Mouse (Mus musculus): ENCODE results near the gene Atp1a1.

Atp1a1 gene

GRCm38 (mm10) chr3:101593266-101593651 lies 11.2 kb downstream of the Atp1a1 start:
- no peak for DNase-seq (ENCODE audit: low spot score)

GRCm38 (mm10) chr3:101592281-101593265 lies 11.9 kb downstream of the Atp1a1 start:
- DNase-seq (ENCODE audit: low spot score) = no peak

GRCm38 (mm10) chr3:101590380-101590779 lies 14.1 kb downstream of the Atp1a1 start:
- no peak for DNase-seq (ENCODE audit: low spot score)

- no peak for DNase-seq (ENCODE audit: low spot score)
These were observed 16.2 kb downstream of the Atp1a1 start for GRCm38 (mm10) chr3:101588299-101588698.

GRCm38 (mm10) chr3:101586794-101587193 lies 17.7 kb downstream of the Atp1a1 start:
- DNase-seq (ENCODE audit: low spot score) = no peak

GRCm38 (mm10) chr3:101578072-101578471 lies 26.4 kb downstream of the Atp1a1 start:
- DNase-seq (ENCODE audit: low spot score) = no peak

GRCm38 (mm10) chr3:101577361-101577760 lies 27.1 kb downstream of the Atp1a1 start:
- DNase-seq (ENCODE audit: low spot score) = peak; percentile 78

- DNase-seq (ENCODE audit: low spot score) = no peak
These were observed 28.9 kb downstream of the Atp1a1 start for GRCm38 (mm10) chr3:101575527-101576085.

- no peak for DNase-seq (ENCODE audit: low spot score)
These were observed 29.9 kb downstream of the Atp1a1 start for GRCm38 (mm10) chr3:101574463-101575193.

GRCm38 (mm10) chr3:101572991-101573390 lies 31.5 kb downstream of the Atp1a1 start:
- no peak for DNase-seq (ENCODE audit: low spot score)

- peak; percentile 20 for DNase-seq (ENCODE audit: low spot score)
These were observed 32.3 kb downstream of the Atp1a1 start for GRCm38 (mm10) chr3:101572174-101572626.

GRCm38 (mm10) chr3:101571515-101572130 lies 32.9 kb downstream of the Atp1a1 start:
- no peak for DNase-seq (ENCODE audit: low spot score)

- no peak for DNase-seq (ENCODE audit: low spot score)
These were observed 33.6 kb downstream of the Atp1a1 start for GRCm38 (mm10) chr3:101570747-101571514.

- DNase-seq (ENCODE audit: low spot score) = no peak
These were observed 34.2 kb downstream of the Atp1a1 start for GRCm38 (mm10) chr3:101570246-101570645.

GRCm38 (mm10) chr3:101568627-101569026 lies 35.9 kb downstream of the Atp1a1 start:
- peak; percentile 76 for DNase-seq (ENCODE audit: low spot score)

- no peak for DNase-seq (ENCODE audit: low spot score)
These were observed 40.5 kb downstream of the Atp1a1 start for GRCm38 (mm10) chr3:101564011-101564410.

- no peak for DNase-seq (ENCODE audit: low spot score)
These were observed 41.8 kb downstream of the Atp1a1 start for GRCm38 (mm10) chr3:101562510-101563209.

GRCm38 (mm10) chr3:101561948-101562347 lies 42.5 kb downstream of the Atp1a1 start:
- DNase-seq (ENCODE audit: low spot score) = no peak

GRCm38 (mm10) chr3:101560841-101561522 lies 43.5 kb downstream of the Atp1a1 start:
- DNase-seq (ENCODE audit: low spot score) = peak; percentile 11

GRCm38 (mm10) chr3:101556712-101557111 lies 47.8 kb downstream of the Atp1a1 start:
- DNase-seq (ENCODE audit: low spot score) = no peak
